Mouse (Mus musculus) hindbrain, embryonic 14.5 days (tissue): Measurements from ENCODE around the gene Lmf1. TPM values are rescaled to one million over a fixed set of nuclear protein-coding genes. Genes with fewer than 3 reads are reported as not detected.

ENCODE experiments used
- ATAC-seq: fragments of 200-750 bp; cut with Nextera tagmentation; 2 replicates; pipeline ENCODE4 v1.8.0; 2017; ENCODE audit warnings: moderate number of reproducible peaks, mild to moderate bottlenecking, moderate TSS enrichment, moderate library complexity; ENCODE audit not compliant: low FRiP score
- DNase-seq: peaks from one replicate; pipeline ENCODE4 v3.0.0-alpha.2; 2015; ENCODE audit warnings: low spot score
- H3K27ac ChIP-seq: fragments of 300-500 bp; sonication (generic); 2 replicates; pipeline ENCODE4 v1.5.1; 2014; ENCODE audit warnings: mild to moderate bottlenecking, moderate library complexity
- H3K27me3 ChIP-seq: fragments of 300-500 bp; sonication (generic); 2 replicates; pipeline ENCODE4 v1.6.1; 2014; ENCODE audit warnings: mild to moderate bottlenecking, low read length, mixed read lengths; ENCODE audit not compliant: control insufficient read depth, insufficient read depth
- H3K36me3 ChIP-seq: fragments of 300-500 bp; sonication (generic); replicated peaks from 2 replicates; pipeline ENCODE4 v1.6.1; 2014; ENCODE audit not compliant: control insufficient read depth, insufficient read depth
- H3K4me1 ChIP-seq: fragments of 300-500 bp; sonication (generic); replicated peaks from 2 replicates; pipeline ENCODE4 v1.6.1; 2014; ENCODE audit warnings: antibody characterized with exemption, low read length, mixed read lengths; ENCODE audit not compliant: control insufficient read depth, insufficient read depth
- H3K4me2 ChIP-seq: fragments of 300-500 bp; sonication (generic); replicated peaks from 2 replicates; pipeline ENCODE4 v1.6.1; 2014; ENCODE audit warnings: mild to moderate bottlenecking, moderate library complexity
- H3K4me3 ChIP-seq: fragments of 300-500 bp; sonication (generic); replicated peaks from 2 replicates; pipeline ENCODE4 v1.5.1; 2014; ENCODE audit warnings: mild to moderate bottlenecking, low read length
- H3K9ac ChIP-seq: fragments of 300-500 bp; sonication (generic); 2 replicates; pipeline ENCODE4 v1.6.1; 2014
- H3K9me3 ChIP-seq: fragments of 300-500 bp; sonication (generic); 2 replicates; pipeline ENCODE4 v1.6.1; 2016; ENCODE audit warnings: low read length; ENCODE audit not compliant: control insufficient read depth
- WGBS: fragments of 180-500 bp; shearing (Covaris S2); extraction: QIAGEN DNeasy Blood & Tissue Kit; methylation state at CpG from one replicate; pipeline ENCODE4 v1.1.7; 2014; 5-methylcytosine and 5-hydroxymethylcytosine counted together
- polyA plus RNA-seq: library from polyadenylated mRNA; unstranded; fragments of >200 nt; fragmentation: Nextera tagmentation; extraction: Ambion mirVana; gene quantifications from 2 replicates; pipeline ENCODE4 v1.2.1, GENCODE M21; 2014

Gene Lmf1
- polyA plus RNA-seq, 1 experiment from 2014 or later, result 24.9 TPM

DNA sequence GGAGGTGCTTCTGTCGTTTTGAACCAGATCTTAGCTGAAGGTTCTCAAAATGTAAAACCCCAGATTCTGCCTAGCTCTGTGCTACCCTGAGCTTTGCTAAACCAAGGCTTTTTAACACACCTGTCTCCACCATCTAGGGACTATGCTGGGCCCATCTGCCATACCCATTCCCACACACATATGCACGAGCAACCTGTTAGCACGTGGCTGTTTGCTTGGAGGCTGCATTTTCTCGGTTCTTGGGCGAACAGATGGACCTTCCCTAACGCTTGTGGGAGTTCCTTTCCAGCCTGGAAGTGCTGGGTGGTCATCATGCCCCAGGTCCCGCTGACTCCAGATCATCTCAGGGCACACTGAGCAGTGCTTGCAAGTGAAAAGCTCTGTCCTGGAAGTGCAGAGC lies 46.4 kb downstream of the Lmf1 start:
- no peak overlapping the region for H3K4me2 ChIP-seq
- 69% methylated on average over 7 of the region's 7 CpGs for WGBS
- 0 out of 2 replicates have a peak, but pooled peaks cover 4% of the 10 kb centered on the region for H3K4me1 ChIP-seq
- H3K9ac ChIP-seq, result no peak overlapping the region
- no peaks in the 10 kb centered on the region for H3K9me3 ChIP-seq
- no peaks in the 10 kb centered on the region for H3K27me3 ChIP-seq
- H3K4me3 ChIP-seq, result no peak overlapping the region
- H3K36me3 ChIP-seq, result no peaks in the 10 kb centered on the region
- ATAC-seq, result no peak
- H3K27ac ChIP-seq, result no peak overlapping the region
- no peak for DNase-seq

DNA sequence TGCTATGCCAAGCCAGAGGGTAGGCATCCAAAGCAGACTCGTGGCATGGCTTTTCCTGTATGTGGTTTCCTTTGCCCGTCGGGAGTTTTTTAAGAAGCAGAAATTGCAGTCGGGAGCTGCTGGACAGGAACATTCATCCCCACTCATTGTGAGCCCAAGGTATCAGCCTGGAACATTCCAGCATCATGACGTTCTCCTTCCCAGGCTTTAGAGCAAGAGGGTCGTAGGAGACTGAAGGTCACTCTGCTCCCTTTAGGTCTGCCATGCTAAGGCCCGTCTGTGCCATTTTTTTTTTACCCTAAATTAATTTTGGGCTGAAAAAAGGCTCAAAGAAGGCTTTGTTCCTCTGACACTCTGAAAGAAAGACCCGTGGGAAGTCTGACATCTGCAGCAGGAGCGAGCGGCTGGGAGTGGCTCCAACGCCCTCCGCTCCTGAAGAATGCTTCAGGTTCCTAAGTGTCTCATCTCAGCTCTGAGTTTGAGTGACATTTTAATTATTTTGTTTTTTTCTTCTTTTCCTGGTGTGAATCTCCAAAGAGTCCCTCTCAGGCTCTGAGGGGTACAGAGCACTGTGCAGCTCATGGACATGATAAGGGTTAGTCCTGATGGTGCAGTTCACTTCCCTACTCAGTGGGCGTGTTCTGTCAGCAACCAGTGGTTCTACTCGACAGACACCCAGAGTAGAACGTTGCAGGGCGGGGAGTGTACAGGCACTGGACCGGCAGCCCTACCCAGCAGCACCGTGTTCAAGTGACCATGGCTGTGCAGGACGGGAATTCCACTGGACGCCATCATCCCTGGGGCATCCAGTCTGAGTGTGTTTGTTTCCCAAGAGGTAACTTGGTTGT lies 47.5 kb downstream of the Lmf1 start:
- Histone ChIP-seq H3K4me1 (0 out of 2 replicates have a peak, but pooled peaks cover 4% of the 10 kb centered on the region), H3K9ac (no peak overlapping the region), H3K4me2 (no peak overlapping the region), H3K36me3 (no peaks in the 10 kb centered on the region), H3K27me3 (no peaks in the 10 kb centered on the region), H3K27ac (no peak overlapping the region), H3K4me3 (no peak overlapping the region), H3K9me3 (no peaks in the 10 kb centered on the region)
- WGBS, result 33% methylated on average over 20 of the region's 20 CpGs
- DNase-seq (no peak), ATAC-seq (no peak)

DNA sequence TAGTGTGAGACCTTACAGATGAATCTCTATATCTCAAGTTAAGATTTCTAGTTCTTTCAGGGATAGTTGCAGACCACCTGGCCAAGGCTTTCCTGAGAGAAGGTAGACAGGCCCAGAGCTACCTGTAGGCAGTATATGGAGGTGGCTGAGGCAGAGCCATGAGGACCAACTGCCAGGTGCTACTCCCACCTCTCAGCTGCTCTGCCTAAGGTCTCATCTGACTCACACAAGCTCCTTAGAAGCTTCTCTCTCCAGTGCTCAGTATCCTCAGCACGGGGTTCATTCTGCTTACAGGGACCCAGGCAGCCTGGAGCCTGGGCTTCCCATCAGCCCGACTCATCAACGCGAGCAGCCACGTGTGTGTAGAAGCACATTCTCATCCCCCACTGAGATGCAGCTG lies 51.4 kb downstream of the Lmf1 start:
- no peak for DNase-seq
- WGBS, result 86% methylated on average over 5 of the region's 5 CpGs
- Histone ChIP-seq H3K27ac (no peak overlapping the region), H3K27me3 (no peaks in the 10 kb centered on the region), H3K9me3 (no peaks in the 10 kb centered on the region), H3K4me2 (no peak overlapping the region), H3K9ac (no peak overlapping the region), H3K4me1 (peaks cover 11% of the 10 kb centered on the region), H3K4me3 (no peak overlapping the region), H3K36me3 (0 out of 2 replicates have a peak, but pooled peaks cover 4% of the 10 kb centered on the region)
- no peak for ATAC-seq

DNA sequence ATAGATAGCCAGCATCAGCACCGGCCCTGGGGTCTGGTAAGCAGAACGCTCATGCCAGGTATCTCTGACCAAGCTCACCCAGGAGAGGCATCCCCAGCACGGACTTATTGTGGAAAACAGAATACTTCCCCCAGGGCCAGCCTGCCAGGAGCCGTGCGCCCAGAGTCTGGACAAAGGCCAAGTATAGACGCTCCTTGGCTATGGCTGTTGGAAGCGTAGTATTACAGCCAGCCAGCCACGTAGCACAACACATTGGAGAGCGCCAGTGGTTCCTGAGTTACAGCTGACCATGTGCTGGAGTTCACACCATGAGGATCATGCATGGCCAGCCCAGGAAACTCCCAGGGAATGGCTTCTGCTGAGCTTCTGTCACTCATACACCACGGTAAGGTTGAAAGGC lies 55.2 kb downstream of the Lmf1 start:
- H3K4me2 ChIP-seq, result no peak overlapping the region
- H3K4me3 ChIP-seq, result no peak overlapping the region
- 0 out of 2 replicates have a peak, but pooled peaks cover 4% of the 10 kb centered on the region for H3K36me3 ChIP-seq
- H3K4me1 ChIP-seq, result peaks cover 6% of the 10 kb centered on the region
- ATAC-seq (no peak), DNase-seq (peak; percentile 52)
- H3K9me3 ChIP-seq, result no peaks in the 10 kb centered on the region
- no peaks in the 10 kb centered on the region for H3K27me3 ChIP-seq
- H3K27ac ChIP-seq, result 0 out of 2 replicates have a peak overlapping the region, but pooled peaks have one; percentile 7
- 59% methylated on average over 10 of the region's 10 CpGs for WGBS
- H3K9ac ChIP-seq, result no peak overlapping the region

DNA sequence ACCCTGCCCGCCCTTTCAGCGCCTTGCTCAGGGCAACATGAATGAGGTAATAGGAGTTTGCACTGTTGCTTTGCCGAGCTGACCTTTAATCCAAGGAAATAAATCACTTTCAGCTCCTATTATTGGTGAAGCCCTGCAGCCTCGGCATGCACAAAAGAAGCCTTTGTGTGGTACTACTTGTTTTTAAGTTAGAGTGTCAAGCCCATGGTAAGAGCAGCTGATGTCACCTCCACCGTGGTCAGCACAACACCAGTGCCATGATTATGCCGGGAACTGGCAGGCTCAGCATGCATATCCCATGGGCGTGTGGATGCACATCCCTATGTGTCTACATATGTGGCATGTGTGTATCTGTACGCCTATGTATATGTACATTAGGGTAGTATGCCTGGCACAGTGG lies 56.5 kb downstream of the Lmf1 start:
- H3K27ac ChIP-seq, result 0 out of 2 replicates have a peak overlapping the region, but pooled peaks have one; percentile 12
- H3K4me1 ChIP-seq, result peaks cover 7% of the 10 kb centered on the region
- H3K9me3 ChIP-seq, result no peaks in the 10 kb centered on the region
- no peak overlapping the region for H3K4me2 ChIP-seq
- WGBS, result 30% methylated on average over 8 of the region's 8 CpGs
- H3K36me3 ChIP-seq, result 0 out of 2 replicates have a peak, but pooled peaks cover 4% of the 10 kb centered on the region
- H3K4me3 ChIP-seq, result no peak overlapping the region
- ATAC-seq (no peak), DNase-seq (no peak)
- no peaks in the 10 kb centered on the region for H3K27me3 ChIP-seq
- H3K9ac ChIP-seq, result no peak overlapping the region

DNA sequence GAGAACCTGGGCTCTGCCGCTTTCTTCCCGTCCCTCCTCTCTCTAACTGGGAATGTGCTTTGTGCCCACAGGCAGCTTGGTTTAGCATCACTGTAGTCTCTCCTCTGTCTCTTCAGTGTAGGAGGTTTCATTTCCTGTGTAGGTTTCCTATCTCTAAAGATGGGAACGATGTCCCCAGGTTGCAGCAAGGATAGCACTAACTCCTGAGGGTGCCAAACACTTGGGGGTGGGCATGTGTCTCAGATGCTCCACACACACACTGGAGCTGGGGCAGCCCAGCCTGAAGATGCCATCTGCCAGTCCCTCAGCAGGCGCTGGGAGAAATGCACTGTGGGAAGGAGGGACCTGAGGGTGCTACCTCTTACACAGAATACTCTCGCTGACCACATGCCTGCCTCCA lies 56.9 kb downstream of the Lmf1 start:
- H3K4me2 ChIP-seq, result no peak overlapping the region
- WGBS, result 74% methylated on average over 5 of the region's 5 CpGs
- 0 out of 2 replicates have a peak, but pooled peaks cover 4% of the 10 kb centered on the region for H3K36me3 ChIP-seq
- no peak for ATAC-seq
- DNase-seq, result no peak
- H3K4me3 ChIP-seq, result no peak overlapping the region
- peak overlapping the region; percentile 12; the same call in 1 of the 2 replicates for H3K27ac ChIP-seq
- no peaks in the 10 kb centered on the region for H3K9me3 ChIP-seq
- no peak overlapping the region for H3K9ac ChIP-seq
- no peaks in the 10 kb centered on the region for H3K27me3 ChIP-seq
- peaks cover 11% of the 10 kb centered on the region for H3K4me1 ChIP-seq

DNA sequence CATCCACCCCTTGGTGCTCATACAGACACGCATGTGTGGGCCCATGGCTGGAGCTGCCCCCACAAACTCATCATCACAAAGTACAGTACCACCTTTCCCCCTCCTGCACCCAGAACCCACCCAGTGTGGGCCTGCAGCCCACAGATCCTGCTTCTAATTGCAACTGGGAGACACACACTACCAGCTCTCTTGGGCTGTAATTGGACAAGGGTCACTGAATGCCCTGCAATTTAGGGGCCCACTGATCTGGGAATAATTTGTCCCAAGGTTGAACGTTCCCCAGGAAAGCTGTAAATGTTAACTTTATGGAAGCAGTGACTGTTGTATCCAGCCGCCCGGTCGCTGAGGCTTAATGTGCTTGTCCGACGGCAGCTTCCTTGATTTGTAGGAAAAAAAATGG lies 59.1 kb downstream of the Lmf1 start:
- Histone ChIP-seq H3K27me3 (no peaks in the 10 kb centered on the region), H3K4me3 (no peak overlapping the region), H3K9me3 (no peaks in the 10 kb centered on the region), H3K4me2 (no peak overlapping the region), H3K36me3 (0 out of 2 replicates have a peak, but pooled peaks cover under 1% of the 10 kb centered on the region), H3K9ac (no peak overlapping the region), H3K4me1 (peaks cover 19% of the 10 kb centered on the region), H3K27ac (no peak overlapping the region)
- ATAC-seq (no peak), DNase-seq (no peak)
- WGBS, result 60% methylated on average over 7 of the region's 7 CpGs

DNA sequence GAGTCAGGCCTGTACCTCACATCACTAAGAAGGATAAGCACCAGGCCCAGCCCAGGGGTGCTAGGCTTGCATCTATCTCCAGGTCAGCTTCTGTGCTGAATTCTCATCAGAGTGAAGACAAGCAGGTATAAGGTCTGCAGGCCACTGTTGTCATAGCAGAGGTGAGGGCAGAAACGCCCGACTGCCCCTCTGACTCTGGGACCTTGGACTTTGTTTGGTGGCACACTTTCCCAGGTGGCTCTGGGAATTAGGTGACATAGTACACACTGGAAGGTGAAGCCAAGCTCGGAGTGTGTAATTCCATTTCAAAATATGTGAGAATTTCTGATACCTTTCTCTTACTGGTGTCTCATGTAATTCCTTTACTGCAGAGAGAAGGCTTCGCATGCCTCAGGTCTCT lies 59.6 kb downstream of the Lmf1 start:
- DNase-seq (no peak), ATAC-seq (no peak)
- H3K4me3 ChIP-seq, result no peak overlapping the region
- peaks cover 23% of the 10 kb centered on the region for H3K4me1 ChIP-seq
- H3K4me2 ChIP-seq, result no peak overlapping the region
- no peaks in the 10 kb centered on the region for H3K36me3 ChIP-seq
- H3K9me3 ChIP-seq, result no peaks in the 10 kb centered on the region
- no peak overlapping the region for H3K27ac ChIP-seq
- H3K27me3 ChIP-seq, result no peaks in the 10 kb centered on the region
- no peak overlapping the region for H3K9ac ChIP-seq
- WGBS, result 91% methylated on average over 4 of the region's 4 CpGs

DNA sequence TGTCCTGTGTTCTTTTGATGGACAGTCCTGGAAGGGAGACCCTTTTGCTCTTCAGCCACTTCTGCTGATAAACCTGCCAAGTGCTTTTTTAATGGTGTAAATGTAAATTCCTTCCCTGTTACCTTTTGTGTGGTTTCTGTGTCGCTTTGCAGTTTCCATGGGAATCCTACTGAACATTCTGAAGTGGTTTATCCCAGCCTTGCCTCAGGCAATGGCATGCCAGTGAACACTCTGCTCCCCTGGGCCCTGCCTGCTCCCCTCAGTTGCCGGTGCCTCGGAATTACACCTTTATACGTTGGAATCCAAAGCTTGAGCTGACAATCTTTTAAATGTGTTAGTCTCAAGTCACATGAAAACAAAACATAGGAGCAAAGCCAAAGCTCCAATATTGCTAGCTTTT lies 62.1 kb downstream of the Lmf1 start:
- no peaks in the 10 kb centered on the region for H3K9me3 ChIP-seq
- H3K4me1 ChIP-seq, result peaks cover 24% of the 10 kb centered on the region
- H3K27me3 ChIP-seq, result no peaks in the 10 kb centered on the region
- DNase-seq (no peak), ATAC-seq (no peak)
- H3K36me3 ChIP-seq, result no peaks in the 10 kb centered on the region
- 0 out of 2 replicates have a peak overlapping the region, but pooled peaks have one; percentile 38 for H3K27ac ChIP-seq
- no peak overlapping the region for H3K9ac ChIP-seq
- 53% methylated on average over 4 of the region's 4 CpGs for WGBS
- H3K4me3 ChIP-seq, result no peak overlapping the region
- H3K4me2 ChIP-seq, result no peak overlapping the region
